Mouse (Mus musculus) testis, adult 2 months (tissue): ENCODE measurements at regions not wholly inside any gene's neighbourhood (a gene's known extent, or its start where the extent isn't known, plus 50 kb on each side); places are given as distances from the start of the nearest gene placed in this dataset.

ENCODE experiments used
- CTCF ChIP-seq: fragments of 200-500 bp; IDR thresholded peaks from 2 replicates; pipeline ENCODE4 v1.5.1; 2012; ENCODE audit warnings: low read depth, mild to moderate bottlenecking, inconsistent platforms, low read length, moderate library complexity; ENCODE audit not compliant: control insufficient read depth, insufficient read depth, insufficient replicate concordance
- POLR2A ChIP-seq: fragments of 200-500 bp; IDR thresholded peaks from 2 replicates; pipeline ENCODE4 v1.6.1; 2012; ENCODE audit warnings: low read depth, mild to moderate bottlenecking, inconsistent platforms, low read length, moderate library complexity; ENCODE audit not compliant: control insufficient read depth

DNA sequence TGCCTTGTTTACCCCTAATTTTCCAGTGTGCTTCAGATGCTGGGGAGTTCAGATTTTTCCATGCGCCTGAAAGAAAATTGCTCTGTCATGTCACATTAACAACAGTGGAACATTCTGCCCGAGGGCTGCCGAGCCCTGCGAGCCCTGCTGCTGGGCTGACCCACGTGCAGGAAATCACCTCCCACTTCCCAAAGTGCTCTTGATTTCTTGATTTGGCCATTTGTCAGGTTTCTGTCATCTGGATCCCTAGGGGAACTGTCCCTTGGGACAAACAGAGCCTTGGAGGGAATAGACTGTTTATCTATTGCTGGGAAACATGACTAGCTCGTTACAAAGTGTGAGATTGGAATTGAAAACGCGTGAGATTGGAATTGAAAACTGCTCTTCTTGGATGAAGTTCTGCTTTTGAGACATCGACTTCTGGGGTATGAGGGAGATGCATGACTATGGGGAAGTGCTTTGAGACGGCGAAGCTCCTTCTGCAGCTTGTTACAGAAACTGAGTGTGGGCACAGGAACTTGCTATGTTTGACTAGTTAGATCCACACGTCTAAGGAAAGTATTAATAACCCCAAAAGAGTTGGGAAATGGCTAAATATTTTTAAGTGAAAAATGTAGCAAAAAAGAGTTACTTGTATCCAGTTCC, 277.0 kb downstream of the Glrx3 start:
- no peak for TF ChIP-seq CTCF
- no peak for TF ChIP-seq POLR2A
